Mouse (Mus musculus) testis, postnatal 14 days (tissue): ENCODE measurements around the gene Phlpp1.

Experiments
- DNase-seq: peaks from one replicate; pipeline ENCODE4 v3.0.0; 2021; ENCODE audit warnings: low spot score

Phlpp1 gene

GRCm38 (mm10) chr1:106389673-106390072, 218.1 kb downstream of the Phlpp1 start:
- no peak for DNase-seq

- DNase-seq, result no peak
These were observed 221.5 kb downstream of the Phlpp1 start for GRCm38 (mm10) chr1:106393072-106393471.

GRCm38 (mm10) chr1:106394678-106395077, 223.1 kb downstream of the Phlpp1 start:
- no peak for DNase-seq

GRCm38 (mm10) chr1:106395476-106395875, 223.9 kb downstream of the Phlpp1 start:
- DNase-seq, result peak; percentile 26

- no peak for DNase-seq
These were observed 229.5 kb downstream of the Phlpp1 start for GRCm38 (mm10) chr1:106400900-106401634.

- no peak for DNase-seq
These were observed 231.5 kb downstream of the Phlpp1 start for GRCm38 (mm10) chr1:106403011-106403501.

- DNase-seq, result no peak
These were observed 235.3 kb downstream of the Phlpp1 start for GRCm38 (mm10) chr1:106406852-106407251.

- no peak for DNase-seq
These were observed 236.4 kb downstream of the Phlpp1 start for GRCm38 (mm10) chr1:106407963-106408440.

GRCm38 (mm10) chr1:106410858-106411257, 239.3 kb downstream of the Phlpp1 start:
- no peak for DNase-seq

- no peak for DNase-seq
These were observed 253.8 kb downstream of the Phlpp1 start for GRCm38 (mm10) chr1:106425128-106425936.

GRCm38 (mm10) chr1:106428170-106428569, 256.6 kb downstream of the Phlpp1 start:
- DNase-seq, result no peak

- no peak for DNase-seq
These were observed 257.0 kb downstream of the Phlpp1 start for GRCm38 (mm10) chr1:106428580-106428979.

GRCm38 (mm10) chr1:106433580-106433979, 262.0 kb downstream of the Phlpp1 start:
- DNase-seq, result no peak
